Mouse (Mus musculus) intestine, embryonic 14.5 days (tissue): Measurements from ENCODE around the gene Gm614. TPM values are rescaled to one million over a fixed set of nuclear protein-coding genes. Genes with fewer than 3 reads are reported as not detected.
A peak's percentile ranks its signal among the peaks of the same experiment; 100 is the strongest.

Experiments
- ATAC-seq: fragments of 200-750 bp; cut with Nextera tagmentation; replicated peaks from 2 replicates; pipeline ENCODE4 v1.8.0; 2017; ENCODE audit warnings: low read depth, moderate number of reproducible peaks, moderate TSS enrichment, moderate library complexity; ENCODE audit not compliant: low FRiP score, low TSS enrichment
- DNase-seq: peaks from one replicate; pipeline ENCODE4 v3.0.0-alpha.2; 2018; ENCODE audit warnings: low spot score
- H3K27ac ChIP-seq: fragments of 300-500 bp; sonication (generic); 2 replicates; pipeline ENCODE4 v1.5.1; 2014; ENCODE audit warnings: low read depth, mild to moderate bottlenecking, control low read depth
- H3K27me3 ChIP-seq: fragments of 300-500 bp; sonication (generic); replicated peaks from 2 replicates; pipeline ENCODE4 v1.6.1; 2014; ENCODE audit warnings: low read length, control low read depth; ENCODE audit not compliant: control insufficient read depth, insufficient read depth
- H3K36me3 ChIP-seq: fragments of 300-500 bp; sonication (generic); 2 replicates; pipeline ENCODE4 v1.6.1; 2014; ENCODE audit warnings: low read length, control low read depth; ENCODE audit not compliant: control insufficient read depth, insufficient read depth
- H3K4me1 ChIP-seq: fragments of 300-500 bp; sonication (generic); replicated peaks from 2 replicates; pipeline ENCODE4 v1.6.1; 2014; ENCODE audit warnings: low read length, control low read depth, mixed read lengths; ENCODE audit not compliant: control insufficient read depth, insufficient read depth
- H3K4me2 ChIP-seq: fragments of 300-500 bp; sonication (generic); 2 replicates; pipeline ENCODE4 v1.6.1; 2014; ENCODE audit warnings: low read length
- H3K4me3 ChIP-seq: fragments of 300-500 bp; sonication (generic); 2 replicates; pipeline ENCODE4 v1.5.1; 2014; ENCODE audit warnings: low read depth, low read length, control low read depth, mixed read lengths
- H3K9ac ChIP-seq: fragments of 300-500 bp; sonication (generic); 2 replicates; pipeline ENCODE4 v1.6.1; 2014; ENCODE audit warnings: mild to moderate bottlenecking, low read length
- H3K9me3 ChIP-seq: fragments of 300-500 bp; sonication (generic); 2 replicates; pipeline ENCODE4 v1.6.1; 2016; ENCODE audit warnings: low read length, control low read depth; ENCODE audit not compliant: control insufficient read depth
- WGBS: fragments of 180-500 bp; shearing (Covaris S2); extraction: QIAGEN DNeasy Blood & Tissue Kit; methylation state at CpG from one replicate; pipeline ENCODE4 v1.1.7; 2014; 5-methylcytosine and 5-hydroxymethylcytosine counted together
- polyA plus RNA-seq: library from polyadenylated mRNA; unstranded; fragments of >200 nt; fragmentation: Nextera tagmentation; extraction: Ambion mirVana; gene quantifications from 2 replicates; pipeline ENCODE4 v1.2.1, GENCODE M21; 2014

Gene Gm614
- polyA plus RNA-seq: not detected in 2 replicates

GRCm38 (mm10) chrX:101263892-101264291 is at the start of gene Gm614:
Gm614 (minus strand) TSS chrX:101263992.
- Histone ChIP-seq H3K4me3 (no peak within 1 kb of the TSS), H3K9me3 (no peaks in the 10 kb centered on the region), H3K36me3 (0 out of 2 replicates have a peak, but pooled peaks cover 1% of the 10 kb centered on the region), H3K9ac (no peak within 1 kb of the TSS), H3K27me3 (no peaks in the 10 kb centered on the region; the same call in 1 of the 2 replicates), H3K4me2 (no peak within 1 kb of the TSS), H3K27ac (no peak within 1 kb of the TSS), H3K4me1 (0 out of 2 replicates have a peak, but pooled peaks cover 5% of the 10 kb centered on the region)
- ATAC-seq (no peak), DNase-seq (no peak)
- WGBS: 88% methylated on average over 1 of the region's 1 CpGs

- WGBS: 89% methylated on average over 5 of the region's 5 CpGs
- no peak for ATAC-seq
- Histone ChIP-seq H3K36me3 (no peaks in the 10 kb centered on the region), H3K4me3 (no peak overlapping the region), H3K4me2 (no peak overlapping the region), H3K27me3 (no peaks in the 10 kb centered on the region), H3K27ac (no peak overlapping the region), H3K9ac (no peak overlapping the region), H3K9me3 (no peaks in the 10 kb centered on the region), H3K4me1 (no peaks in the 10 kb centered on the region)
- DNase-seq: no peak
These were observed 45.5 kb upstream of the Gm614 start for GRCm38 (mm10) chrX:101309299-101309698.

- H3K4me1 ChIP-seq: no peaks in the 10 kb centered on the region
- no peaks in the 10 kb centered on the region for H3K36me3 ChIP-seq
- WGBS: 64% methylated on average over 2 of the region's 2 CpGs
- no peak overlapping the region for H3K4me2 ChIP-seq
- no peak overlapping the region for H3K4me3 ChIP-seq
- ATAC-seq (no peak), DNase-seq (no peak)
- H3K9ac ChIP-seq: no peak overlapping the region
- H3K9me3 ChIP-seq: no peaks in the 10 kb centered on the region
- H3K27ac ChIP-seq: no peak overlapping the region
- H3K27me3 ChIP-seq: no peaks in the 10 kb centered on the region
These were observed 40.9 kb upstream of the Gm614 start for GRCm38 (mm10) chrX:101304646-101305045.

GRCm38 (mm10) chrX:101301654-101302053 is 37.9 kb upstream of the Gm614 start:
- H3K9ac ChIP-seq: no peak overlapping the region
- WGBS: 76% methylated on average over 9 of the region's 9 CpGs

GRCm38 (mm10) chrX:101300427-101301030 is 36.7 kb upstream of the Gm614 start:
- Histone ChIP-seq H3K9ac (no peak overlapping the region), H3K27ac (no peak overlapping the region), H3K9me3 (no peaks in the 10 kb centered on the region), H3K36me3 (0 out of 2 replicates have a peak, but pooled peaks cover 4% of the 10 kb centered on the region), H3K4me3 (peak overlapping the region; percentile 26), H3K27me3 (no peaks in the 10 kb centered on the region), H3K4me1 (no peaks in the 10 kb centered on the region), H3K4me2 (peak overlapping the region; percentile 47)
- DNase-seq (no peak), ATAC-seq (no peak)
- WGBS: 30% methylated on average over 12 of the region's 13 CpGs

More at GRCm38 (mm10) chrX:101301654-101302053, 37.9 kb upstream of the Gm614 start:
- DNase-seq (no peak), ATAC-seq (no peak)
- Histone ChIP-seq H3K9me3 (no peaks in the 10 kb centered on the region), H3K27ac (no peak overlapping the region), H3K4me1 (no peaks in the 10 kb centered on the region), H3K36me3 (0 out of 2 replicates have a peak, but pooled peaks cover 4% of the 10 kb centered on the region), H3K27me3 (no peaks in the 10 kb centered on the region), H3K4me3 (no peak overlapping the region), H3K4me2 (no peak overlapping the region)

GRCm38 (mm10) chrX:101299473-101300426 is 36.0 kb upstream of the Gm614 start:
- DNase-seq: no peak
- ATAC-seq: peak; percentile 44
- Histone ChIP-seq H3K27ac (no peak overlapping the region), H3K9me3 (no peaks in the 10 kb centered on the region), H3K9ac (no peak overlapping the region), H3K4me3 (peak overlapping the region; percentile 26), H3K27me3 (no peaks in the 10 kb centered on the region), H3K4me1 (no peaks in the 10 kb centered on the region), H3K4me2 (peak overlapping the region; percentile 47), H3K36me3 (peaks cover 9% of the 10 kb centered on the region)
- WGBS: 16% methylated on average over 12 of the region's 13 CpGs

- no peak; the same call in 1 of the 2 replicates for ATAC-seq
These were observed 35.3 kb upstream of the Gm614 start, which contains the start of gene Nlgn3 for GRCm38 (mm10) chrX:101299055-101299454. Nlgn3 (plus strand) TSS chrX:101299168.

GRCm38 (mm10) chrX:101290111-101290510 is 26.3 kb upstream of the Gm614 start:
- ATAC-seq (no peak), DNase-seq (no peak)
- no peaks in the 10 kb centered on the region for H3K27me3 ChIP-seq
- H3K27ac ChIP-seq: no peak overlapping the region
- H3K9ac ChIP-seq: no peak overlapping the region
- no peak overlapping the region for H3K4me2 ChIP-seq
- no peak overlapping the region for H3K4me3 ChIP-seq
- peaks cover 79% of the 10 kb centered on the region for H3K36me3 ChIP-seq
- no peaks in the 10 kb centered on the region for H3K4me1 ChIP-seq
- no peaks in the 10 kb centered on the region for H3K9me3 ChIP-seq
- 91% methylated on average over 10 of the region's 10 CpGs for WGBS

More at GRCm38 (mm10) chrX:101299055-101299454, 35.3 kb upstream of the Gm614 start, which contains the start of gene Nlgn3:
- H3K4me1 ChIP-seq: no peaks in the 10 kb centered on the region
- H3K36me3 ChIP-seq: peaks cover 15% of the 10 kb centered on the region
- H3K27ac ChIP-seq: no peak within 1 kb of the TSS
- 20% methylated on average over 22 of the region's 24 CpGs for WGBS
- no peaks in the 10 kb centered on the region for H3K9me3 ChIP-seq
- H3K4me2 ChIP-seq: peak within 1 kb of the TSS; percentile 47
- no peak within 1 kb of the TSS for H3K9ac ChIP-seq
- no peaks in the 10 kb centered on the region for H3K27me3 ChIP-seq
- H3K4me3 ChIP-seq: peak within 1 kb of the TSS; percentile 26
- peak; percentile 53 for DNase-seq
